Mouse (Mus musculus) MEL (cell line): ENCODE results near the gene Rwdd3. TPM values are rescaled to one million over a fixed set of nuclear protein-coding genes. Genes with fewer than 3 reads are reported as not detected.

Experiments
- DNase-seq: peaks from one replicate; pipeline ENCODE4 v3.0.0; 2011; ENCODE audit warnings: low read depth, low spot score
- H3K27ac ChIP-seq: 2 replicates; pipeline ENCODE4 v1.5.1; 2012; ENCODE audit warnings: low read depth, mild to moderate bottlenecking, control low read depth, low read length, moderate library complexity; ENCODE audit not compliant: control insufficient read depth
- H3K27me3 ChIP-seq, 2 experiments: fragments of 150-350 bp in 1 of 2; sonication (generic) in 1 of 2; 2 replicates each; pipeline ENCODE4 v1.6.1; 2012; ENCODE audit warnings: low read length in 2 of 2, mild to moderate bottlenecking in 2 of 2, improper control_type of control experiment in 1 of 2, moderate library complexity in 1 of 2; ENCODE audit not compliant: insufficient read depth in 2 of 2, control insufficient read depth in 1 of 2
- H3K36me3 ChIP-seq, 2 experiments: 2 replicates each; pipeline ENCODE4 v1.6.1; 2012 to 2014; ENCODE audit warnings: low read length in 2 of 2, improper control_type of control experiment in 1 of 2, inconsistent platforms in 1 of 2, mild to moderate bottlenecking in 1 of 2; ENCODE audit not compliant: insufficient read depth in 2 of 2, control insufficient read depth in 1 of 2
- H3K4me1 ChIP-seq, 2 experiments: fragments of 150-350 bp in 1 of 2; sonication (generic) in 1 of 2; 2 replicates each; pipeline ENCODE4 v1.6.1; 2012; ENCODE audit warnings: low read length in 2 of 2, improper control_type of control experiment in 1 of 2, mild to moderate bottlenecking in 1 of 2; ENCODE audit not compliant: insufficient read depth in 2 of 2, control insufficient read depth in 1 of 2
- H3K4me3 ChIP-seq, 2 experiments: fragments of 150-350 bp in 1 of 2; sonication (generic) in 1 of 2; 2 replicates each; pipeline ENCODE4 v1.5.1; 2012; ENCODE audit warnings: low read depth in 2 of 2, low read length in 2 of 2, mild to moderate bottlenecking in 2 of 2, moderate library complexity in 2 of 2, control low read depth in 1 of 2, improper control_type of control experiment in 1 of 2; ENCODE audit not compliant: control insufficient read depth in 1 of 2, insufficient read depth in 1 of 2
- H3K79me2 ChIP-seq: 2 replicates; pipeline ENCODE4 v1.6.1; 2012; ENCODE audit warnings: mild to moderate bottlenecking, low read length, moderate library complexity; ENCODE audit not compliant: control insufficient read depth, poor library complexity, insufficient read depth
- H3K9ac ChIP-seq: 2 replicates; pipeline ENCODE4 v1.6.1; 2012; ENCODE audit warnings: low read depth, mild to moderate bottlenecking, control low read depth, low read length, moderate library complexity; ENCODE audit not compliant: control insufficient read depth, poor library complexity, severe bottlenecking
- H3K9me3 ChIP-seq: fragments of 150-350 bp; sonication (generic); replicated peaks from 2 replicates; pipeline ENCODE4 v1.6.1; 2012; ENCODE audit warnings: mild to moderate bottlenecking, low read length, improper control_type of control experiment, moderate library complexity; ENCODE audit not compliant: insufficient read depth
- CTCF ChIP-seq, 3 experiments: IDR thresholded peaks in 2 of 3; conservative IDR thresholded peaks in 1 of 3; 2 replicates each; pipeline ENCODE4 v1.5.1; 2011 to 2012; ENCODE audit warnings: low read length in 3 of 3, low read depth in 2 of 3, mild to moderate bottlenecking in 2 of 3, improper control_type of control experiment in 1 of 3, inconsistent platforms in 1 of 3, mixed read lengths in 1 of 3, moderate library complexity in 1 of 3; ENCODE audit not compliant: control insufficient read depth in 1 of 3, insufficient read depth in 1 of 3, poor library complexity in 1 of 3, severe bottlenecking in 1 of 3
- E2F4 ChIP-seq: IDR thresholded peaks from 2 replicates; pipeline ENCODE4 v1.6.1; 2011; ENCODE audit warnings: low read depth, low read length, improper control_type of control experiment, borderline replicate concordance
- ELF1 ChIP-seq: IDR thresholded peaks from 2 replicates; pipeline ENCODE4 v1.6.1; 2014; ENCODE audit warnings: low read depth, mild to moderate bottlenecking, inconsistent platforms, low read length, improper control_type of control experiment, moderate library complexity
- EP300 ChIP-seq, 2 experiments: IDR thresholded peaks; 2 replicates each; pipeline ENCODE4 v1.6.1; 2011; ENCODE audit warnings: improper control_type of control experiment in 2 of 2, low read length in 2 of 2, low read depth in 1 of 2, mild to moderate bottlenecking in 1 of 2
- ETS1 ChIP-seq: IDR thresholded peaks from 2 replicates; pipeline ENCODE4 v1.6.1; 2012; ENCODE audit warnings: low read depth, mild to moderate bottlenecking, inconsistent platforms, low read length, improper control_type of control experiment, moderate library complexity
- GABPA ChIP-seq: IDR thresholded peaks from 2 replicates; pipeline ENCODE4 v1.6.1; 2012; ENCODE audit warnings: low read depth, mild to moderate bottlenecking, inconsistent platforms, low read length, improper control_type of control experiment, moderate library complexity
- GATA1 ChIP-seq: IDR thresholded peaks from 2 replicates; pipeline ENCODE4 v1.6.1; 2011; ENCODE audit warnings: low read depth, low read length, improper control_type of control experiment
- HCFC1 ChIP-seq: IDR thresholded peaks from 2 replicates; pipeline ENCODE4 v1.6.1; 2012; ENCODE audit warnings: low read depth, mild to moderate bottlenecking, inconsistent platforms, low read length, improper control_type of control experiment, moderate library complexity
- JUND ChIP-seq: IDR thresholded peaks from 2 replicates; pipeline ENCODE4 v1.6.1; 2011; ENCODE audit warnings: low read depth, mild to moderate bottlenecking, improper control_type of control experiment, low read length
- KAT2A ChIP-seq: conservative IDR thresholded peaks from 2 replicates; pipeline ENCODE4 v1.6.1; 2012; ENCODE audit warnings: low read depth, low read length, improper control_type of control experiment, inconsistent platforms
- MAFK ChIP-seq: IDR thresholded peaks from 2 replicates; pipeline ENCODE4 v1.6.1; 2011; ENCODE audit warnings: low read depth, mild to moderate bottlenecking, low read length, improper control_type of control experiment, borderline replicate concordance
- MAX ChIP-seq: IDR thresholded peaks from 2 replicates; pipeline ENCODE4 v1.6.1; 2011; ENCODE audit warnings: low read length, improper control_type of control experiment
- MXI1 ChIP-seq: IDR thresholded peaks from 2 replicates; pipeline ENCODE4 v1.6.1; 2011; ENCODE audit warnings: mild to moderate bottlenecking, low read depth, low read length, improper control_type of control experiment
- MYC ChIP-seq: IDR thresholded peaks from 2 replicates; pipeline ENCODE4 v1.6.1; 2011; ENCODE audit warnings: low read depth, mild to moderate bottlenecking, low read length, improper control_type of control experiment, moderate library complexity
- NELFE ChIP-seq: IDR thresholded peaks from 2 replicates; pipeline ENCODE4 v1.6.1; 2011; ENCODE audit warnings: low read depth, low read length, improper control_type of control experiment
- NRF1 ChIP-seq: IDR thresholded peaks from 2 replicates; pipeline ENCODE4 v1.6.1; 2014; ENCODE audit warnings: low read depth, mild to moderate bottlenecking, inconsistent platforms, low read length, improper control_type of control experiment, moderate library complexity; ENCODE audit not compliant: poor library complexity, insufficient read depth, severe bottlenecking
- POLR2AphosphoS2 ChIP-seq: IDR thresholded peaks from 2 replicates; pipeline ENCODE4 v1.6.1; 2011; ENCODE audit warnings: low read length, improper control_type of control experiment
- SIN3A ChIP-seq: IDR thresholded peaks from 2 replicates; pipeline ENCODE4 v1.6.1; 2012; ENCODE audit warnings: low read length, improper control_type of control experiment, inconsistent platforms
- TAL1 ChIP-seq: IDR thresholded peaks from 2 replicates; pipeline ENCODE4 v1.6.1; 2012; ENCODE audit warnings: mild to moderate bottlenecking, inconsistent platforms, low read length, moderate library complexity, mixed read lengths
- TBP ChIP-seq: IDR thresholded peaks from 2 replicates; pipeline ENCODE4 v1.8.0; 2011; ENCODE audit warnings: low read depth, low read length, improper control_type of control experiment
- UBTF ChIP-seq: IDR thresholded peaks from 2 replicates; pipeline ENCODE4 v1.6.1; 2012; ENCODE audit warnings: low read depth, mild to moderate bottlenecking, inconsistent platforms, low read length, improper control_type of control experiment, moderate library complexity, borderline replicate concordance; ENCODE audit not compliant: insufficient read depth
- ZC3H11A ChIP-seq: IDR thresholded peaks from 2 replicates; pipeline ENCODE4 v1.6.1; 2012; ENCODE audit warnings: low read depth, mild to moderate bottlenecking, inconsistent platforms, low read length, improper control_type of control experiment
- ZKSCAN1 ChIP-seq: IDR thresholded peaks from 2 replicates; pipeline ENCODE4 v1.6.1; 2012; ENCODE audit warnings: low read depth, mild to moderate bottlenecking, inconsistent platforms, low read length, improper control_type of control experiment, moderate library complexity
- ZNF384 ChIP-seq: IDR thresholded peaks from 2 replicates; pipeline ENCODE4 v1.6.1; 2012; ENCODE audit warnings: low read depth, mild to moderate bottlenecking, inconsistent platforms, low read length, improper control_type of control experiment
- polyA plus RNA-seq, 2 experiments: library from polyadenylated mRNA; stranded (reverse) in 1 of 2; unstranded in 1 of 2; fragments of >175 nt in 1 of 2; fragments of >200 nt in 1 of 2; gene quantifications; 2 replicates each; pipeline versions ENCODE4 v1.2.1 to v1.2.4; 2012; ENCODE audit warnings: low replicate concordance in 2 of 2, low read depth in 1 of 2; ENCODE audit not compliant: insufficient read length in 2 of 2, insufficient read depth in 1 of 2, missing spikeins in 1 of 2
- total RNA-seq: library from RNA; depleted of rRNA; stranded (reverse); fragments of 300-350 nt; gene quantifications from 2 replicates; pipeline ENCODE4 v1.2.3, GENCODE M21; 2012

Rwdd3 gene
- total and polyA plus RNA-seq, 3 experiments: 4.2 to 4.8 TPM; not detected in 1

- Histone ChIP-seq H3K27ac (peak overlapping the region; percentile 60), H3K36me3 (peaks cover 0 to 2% of the 10 kb centered on the region in 2 experiments; a peak in 1 of 4 replicates), H3K9me3 (no peaks in the 10 kb centered on the region), H3K9ac (peak overlapping the region; percentile 29), H3K27me3 (no peaks in the 10 kb centered on the region), H3K79me2 (no peaks in the 10 kb centered on the region), H3K4me3 (peak overlapping the region; percentile 22 to 43), H3K4me1 (peaks cover 0 to 10% of the 10 kb centered on the region in 2 experiments; a peak in 2 of 4 replicates)
- no peak for TF ChIP-seq ELF1
- TF ChIP-seq MAX: peak; percentile 30; the same call in 1 of the 2 replicates
- TF ChIP-seq ZKSCAN1: no peak
- no peak for TF ChIP-seq GABPA
- no peak for TF ChIP-seq TAL1
- no peak for TF ChIP-seq ZC3H11A
- no peak for TF ChIP-seq JUND
- TF ChIP-seq UBTF: no peak
- TF ChIP-seq MXI1: peak; percentile 72
- TF ChIP-seq KAT2A: no peak
- no peak for TF ChIP-seq MAFK
- no peak for TF ChIP-seq ZNF384
- peak; percentile 50 for TF ChIP-seq GATA1
- no peak for TF ChIP-seq CTCF (IDR thresholded peaks at IDR 0.05 in 2 of 3, conservative IDR thresholded peaks at IDR 0.05 in 1 of 3; ENCODE audit: control insufficient read depth in 1 of 3, insufficient read depth in 1 of 3, low read depth in 2 of 3, low read length in 3 of 3, poor library complexity in 1 of 3, severe bottlenecking in 1 of 3)
- no peak for TF ChIP-seq POLR2AphosphoS2
- peak; percentile 26; the same call in 1 of the 2 replicates for TF ChIP-seq HCFC1
- TF ChIP-seq EP300 (IDR thresholded peaks at IDR 0.05; ENCODE audit: low read depth in 1 of 2, low read length in 2 of 2): peak in 1 of 2 experiments; percentile 70; a peak in 2 of 4 replicates
- no peak for TF ChIP-seq E2F4
- no peak for TF ChIP-seq NELFE
- no peak for TF ChIP-seq NRF1
- 0 out of 2 replicates have a peak, but pooled peaks have one; percentile 17 for TF ChIP-seq TBP
- 0 out of 2 replicates have a peak, but pooled peaks have one; percentile 24 for TF ChIP-seq MYC
- peak; percentile 85 for TF ChIP-seq SIN3A
- TF ChIP-seq ETS1: peak; percentile 38; the same call in 1 of the 2 replicates
- DNase-seq: peak; percentile 86
Measured at GRCm38 (mm10) chr3:121160424-121160823, 11.1 kb downstream of the Rwdd3 start.
